Mouse (Mus musculus) T-helper 2 cell (primary cell): ENCODE measurements at regions not wholly inside any gene's neighbourhood (a gene's known extent, or its start where the extent isn't known, plus 50 kb on each side); places are given as distances from the start of the nearest gene placed in this dataset.

Source experiments
- in situ Hi-C: fragments of 300-600 bp; cut with MboI, MseI; formaldehyde crosslinking; loops from one replicate; pipeline ENCODE4 v1.15.1; 2025; ENCODE audit warnings: high pct_unique_total_duplicates

GRCm38 (mm10) chr5:33516211-33516610 is 82.4 kb upstream of the Nkx1-1 start:
- in situ Hi-C loops = no loop called here

GRCm38 (mm10) chr5:33512253-33512884 is 78.6 kb upstream of the Nkx1-1 start:
- in situ Hi-C loops = no loop called here

GRCm38 (mm10) chr5:33511529-33512252 is 77.9 kb upstream of the Nkx1-1 start:
- in situ Hi-C loops = no loop called here

- in situ Hi-C loops = no loop called here
These were observed 72.0 kb upstream of the Nkx1-1 start for GRCm38 (mm10) chr5:33505786-33506185.

- in situ Hi-C loops = no loop called here
These were observed 68.1 kb upstream of the Nkx1-1 start for GRCm38 (mm10) chr5:33501735-33502495.

- in situ Hi-C loops = no loop called here
These were observed 67.4 kb upstream of the Nkx1-1 start for GRCm38 (mm10) chr5:33501211-33501610.

- in situ Hi-C loops = no loop called here
These were observed 62.2 kb upstream of the Nkx1-1 start for GRCm38 (mm10) chr5:33495900-33496529.

- in situ Hi-C loops = no loop called here
These were observed 61.5 kb upstream of the Nkx1-1 start for GRCm38 (mm10) chr5:33495276-33495675.

- in situ Hi-C loops = loop anchor here (5.0 kb wide), 2 partner anchors 95 to 100 kb away; no protein-coding TSS in a partner anchor
These were observed 59.0 kb upstream of the Nkx1-1 start for GRCm38 (mm10) chr5:33492604-33493315.

- in situ Hi-C loops = no loop called here
These were observed 55.5 kb upstream of the Nkx1-1 start for GRCm38 (mm10) chr5:33489286-33489685.

- in situ Hi-C loops = no loop called here
These were observed 54.4 kb upstream of the Nkx1-1 start for GRCm38 (mm10) chr5:33488152-33488561.

GRCm38 (mm10) chr5:33485765-33486164 is 52.0 kb upstream of the Nkx1-1 start:
- in situ Hi-C loops = no loop called here
